Mouse (Mus musculus) heart, postnatal 0 days (tissue): ENCODE measurements at regions not wholly inside any gene's neighbourhood (a gene's known extent, or its start where the extent isn't known, plus 50 kb on each side); places are given as distances from the start of the nearest gene placed in this dataset.

Experiments
- CTCF ChIP-seq: IDR thresholded peaks from 2 replicates; pipeline ENCODE4 v1.5.1; 2016; ENCODE audit warnings: antibody characterized with exemption, control low read depth, low read depth
- EP300 ChIP-seq: IDR thresholded peaks from 2 replicates; pipeline ENCODE4 v1.6.1; 2016; ENCODE audit warnings: antibody characterized with exemption, low read depth

DNA sequence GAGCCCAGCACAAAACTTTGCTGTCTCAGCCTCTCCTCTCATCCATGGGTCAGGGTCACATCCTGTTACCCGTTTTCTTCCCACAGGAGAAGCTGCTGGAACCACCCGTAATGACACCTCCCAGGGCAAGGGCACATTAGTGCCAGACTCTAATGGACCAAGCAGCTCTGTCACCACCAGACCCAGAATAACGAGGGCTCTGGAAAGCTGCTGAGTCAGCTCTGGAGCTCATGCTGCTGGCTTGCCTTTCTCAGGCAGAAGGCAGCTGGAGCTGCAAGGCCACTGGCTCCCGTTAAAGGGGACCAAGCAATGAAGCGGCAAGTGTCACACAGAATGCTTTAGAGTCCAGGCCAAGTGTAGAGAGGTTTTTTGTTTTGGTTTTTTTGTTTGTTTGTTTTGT lies 268.9 kb downstream of the Ptpru start:
- TF ChIP-seq CTCF (no peak), EP300 (no peak)
